Mouse (Mus musculus): ENCODE measurements around the gene Ctsll3. TPM values are rescaled to one million over a fixed set of nuclear protein-coding genes. Genes with fewer than 3 reads are reported as not detected.
A peak's percentile ranks its signal among the peaks of the same experiment; 100 is the strongest.

Ctsll3 gene
- polyA plus RNA-seq, 1 experiment from 2014 or later = not detected

- Histone ChIP-seq H3K9ac (no peak within 1 kb of the TSS), H3K9me3 (replicated peaks) (no peaks in the 10 kb centered on the region), H3K27ac (no peak within 1 kb of the TSS), H3K36me3 (no peaks in the 10 kb centered on the region), H3K4me1 (no peaks in the 10 kb centered on the region), H3K4me2 (replicated peaks) (no peak within 1 kb of the TSS), H3K27me3 (no peaks in the 10 kb centered on the region), H3K4me3 (no peak within 1 kb of the TSS)
- no peak for ATAC-seq (ENCODE audit: low FRiP score)
Measured at GRCm38 (mm10) chr13:60786264-60786663, 16.4 kb downstream of the Ctsll3 start, which contains the start of gene BC051665. TSS of gene BC051665 (minus strand) at chr13:60786364.

GRCm38 (mm10) chr13:60783301-60783700 is 19.3 kb downstream of the Ctsll3 start:
- WGBS = 84% methylated on average over 7 of the region's 7 CpGs
- no peaks in the 10 kb centered on the region for H3K4me1 ChIP-seq
- H3K9ac ChIP-seq = no peak overlapping the region
- no peak overlapping the region for H3K4me2 ChIP-seq (replicated peaks)
- H3K27ac ChIP-seq = no peak overlapping the region
- no peaks in the 10 kb centered on the region for H3K36me3 ChIP-seq
- ATAC-seq (ENCODE audit: low FRiP score) = no peak
- H3K4me3 ChIP-seq = no peak overlapping the region
- no peaks in the 10 kb centered on the region for H3K27me3 ChIP-seq
- no peaks in the 10 kb centered on the region for H3K9me3 ChIP-seq (replicated peaks)

- Histone ChIP-seq H3K36me3 (no peaks in the 10 kb centered on the region), H3K9me3 (replicated peaks) (no peaks in the 10 kb centered on the region), H3K27me3 (no peaks in the 10 kb centered on the region), H3K9ac (no peak overlapping the region), H3K4me2 (replicated peaks) (no peak overlapping the region), H3K4me3 (no peak overlapping the region), H3K27ac (no peak overlapping the region), H3K4me1 (no peaks in the 10 kb centered on the region)
- ATAC-seq (ENCODE audit: low FRiP score) = no peak
- 85% methylated on average over 3 of the region's 3 CpGs for WGBS
Measured at GRCm38 (mm10) chr13:60780534-60780933, 22.1 kb downstream of the Ctsll3 start.

GRCm38 (mm10) chr13:60761161-60761560 is 41.5 kb downstream of the Ctsll3 start:
- H3K27ac ChIP-seq = no peak overlapping the region
- no peak overlapping the region for H3K4me3 ChIP-seq
- peaks cover 50% of the 10 kb centered on the region for H3K36me3 ChIP-seq
- ATAC-seq (ENCODE audit: low FRiP score) = no peak
- H3K4me1 ChIP-seq = no peaks in the 10 kb centered on the region
- H3K9ac ChIP-seq = no peak overlapping the region
- no peaks in the 10 kb centered on the region for H3K9me3 ChIP-seq (replicated peaks)
- WGBS = 92% methylated on average over 17 of the region's 17 CpGs
- H3K27me3 ChIP-seq = no peaks in the 10 kb centered on the region
- no peak overlapping the region for H3K4me2 ChIP-seq (replicated peaks)

- Histone ChIP-seq H3K36me3 (peaks cover 54% of the 10 kb centered on the region), H3K4me2 (replicated peaks) (no peak overlapping the region), H3K4me3 (no peak overlapping the region), H3K9ac (no peak overlapping the region), H3K27ac (no peak overlapping the region), H3K27me3 (no peaks in the 10 kb centered on the region), H3K4me1 (no peaks in the 10 kb centered on the region), H3K9me3 (replicated peaks) (no peaks in the 10 kb centered on the region)
- 0 out of 2 replicates have a peak, but pooled peaks have one; percentile 16 for ATAC-seq (ENCODE audit: low FRiP score)
- WGBS = 93% methylated on average over 12 of the region's 12 CpGs
Measured at GRCm38 (mm10) chr13:60760392-60760791, 42.3 kb downstream of the Ctsll3 start.

GRCm38 (mm10) chr13:60759136-60759535 is 43.5 kb downstream of the Ctsll3 start:
- Histone ChIP-seq H3K4me3 (no peak overlapping the region), H3K9me3 (replicated peaks) (no peaks in the 10 kb centered on the region), H3K9ac (no peak overlapping the region), H3K36me3 (peaks cover 61% of the 10 kb centered on the region), H3K4me2 (replicated peaks) (no peak overlapping the region), H3K27me3 (no peaks in the 10 kb centered on the region), H3K27ac (no peak overlapping the region), H3K4me1 (no peaks in the 10 kb centered on the region)
- no peak for ATAC-seq (ENCODE audit: low FRiP score)
- WGBS = 44% methylated on average over 6 of the region's 6 CpGs

- no peak overlapping the region for H3K4me3 ChIP-seq
- 86% methylated on average over 13 of the region's 13 CpGs for WGBS
- H3K9me3 ChIP-seq (replicated peaks) = no peaks in the 10 kb centered on the region
- no peaks in the 10 kb centered on the region for H3K4me1 ChIP-seq
- ATAC-seq (ENCODE audit: low FRiP score) = no peak
- H3K9ac ChIP-seq = no peak overlapping the region
- H3K27me3 ChIP-seq = no peaks in the 10 kb centered on the region
- H3K4me2 ChIP-seq (replicated peaks) = no peak overlapping the region
- H3K27ac ChIP-seq = no peak overlapping the region
- H3K36me3 ChIP-seq = peaks cover 69% of the 10 kb centered on the region
Measured at GRCm38 (mm10) chr13:60757292-60757691, 45.4 kb downstream of the Ctsll3 start.

- Histone ChIP-seq H3K4me1 (no peaks in the 10 kb centered on the region), H3K4me2 (replicated peaks) (no peak overlapping the region), H3K27ac (no peak overlapping the region), H3K27me3 (no peaks in the 10 kb centered on the region), H3K36me3 (peaks cover 70% of the 10 kb centered on the region), H3K9ac (no peak overlapping the region), H3K9me3 (replicated peaks) (no peaks in the 10 kb centered on the region), H3K4me3 (no peak overlapping the region)
- 92% methylated on average over 2 of the region's 2 CpGs for WGBS
- ATAC-seq (ENCODE audit: low FRiP score) = no peak
Measured at GRCm38 (mm10) chr13:60755251-60755650, 47.4 kb downstream of the Ctsll3 start.

GRCm38 (mm10) chr13:60753216-60753615 is 49.4 kb downstream of the Ctsll3 start:
- Histone ChIP-seq H3K27ac (no peak overlapping the region), H3K4me1 (no peaks in the 10 kb centered on the region), H3K4me2 (replicated peaks) (no peak overlapping the region), H3K9ac (no peak overlapping the region), H3K4me3 (no peak overlapping the region), H3K36me3 (peaks cover 83% of the 10 kb centered on the region), H3K9me3 (replicated peaks) (no peaks in the 10 kb centered on the region), H3K27me3 (no peaks in the 10 kb centered on the region)
- no peak for ATAC-seq (ENCODE audit: low FRiP score)
- 98% methylated on average over 6 of the region's 6 CpGs for WGBS

GRCm38 (mm10) chr13:60750930-60751329 is 51.7 kb downstream of the Ctsll3 start:
- WGBS = 87% methylated on average over 7 of the region's 7 CpGs
- Histone ChIP-seq H3K27ac (no peak overlapping the region), H3K4me1 (no peaks in the 10 kb centered on the region), H3K9me3 (replicated peaks) (no peaks in the 10 kb centered on the region), H3K4me3 (no peak overlapping the region), H3K9ac (no peak overlapping the region), H3K36me3 (peaks cover 74% of the 10 kb centered on the region), H3K4me2 (replicated peaks) (no peak overlapping the region), H3K27me3 (no peaks in the 10 kb centered on the region)
- ATAC-seq (ENCODE audit: low FRiP score) = no peak

- ATAC-seq (ENCODE audit: low FRiP score) = no peak
- H3K9me3 ChIP-seq (replicated peaks) = no peaks in the 10 kb centered on the region
- no peak overlapping the region for H3K9ac ChIP-seq
- H3K27ac ChIP-seq = no peak overlapping the region
- H3K4me3 ChIP-seq = no peak overlapping the region
- WGBS = 94% methylated on average over 2 of the region's 2 CpGs
- H3K36me3 ChIP-seq = peaks cover 59% of the 10 kb centered on the region
- no peaks in the 10 kb centered on the region for H3K4me1 ChIP-seq
- H3K4me2 ChIP-seq (replicated peaks) = no peak overlapping the region
- H3K27me3 ChIP-seq = no peaks in the 10 kb centered on the region
Measured at GRCm38 (mm10) chr13:60748556-60748955, 54.1 kb downstream of the Ctsll3 start.
